Comparison of ENCODE assay signal across 12 mouse cellular contexts in the genomic region with DNA sequence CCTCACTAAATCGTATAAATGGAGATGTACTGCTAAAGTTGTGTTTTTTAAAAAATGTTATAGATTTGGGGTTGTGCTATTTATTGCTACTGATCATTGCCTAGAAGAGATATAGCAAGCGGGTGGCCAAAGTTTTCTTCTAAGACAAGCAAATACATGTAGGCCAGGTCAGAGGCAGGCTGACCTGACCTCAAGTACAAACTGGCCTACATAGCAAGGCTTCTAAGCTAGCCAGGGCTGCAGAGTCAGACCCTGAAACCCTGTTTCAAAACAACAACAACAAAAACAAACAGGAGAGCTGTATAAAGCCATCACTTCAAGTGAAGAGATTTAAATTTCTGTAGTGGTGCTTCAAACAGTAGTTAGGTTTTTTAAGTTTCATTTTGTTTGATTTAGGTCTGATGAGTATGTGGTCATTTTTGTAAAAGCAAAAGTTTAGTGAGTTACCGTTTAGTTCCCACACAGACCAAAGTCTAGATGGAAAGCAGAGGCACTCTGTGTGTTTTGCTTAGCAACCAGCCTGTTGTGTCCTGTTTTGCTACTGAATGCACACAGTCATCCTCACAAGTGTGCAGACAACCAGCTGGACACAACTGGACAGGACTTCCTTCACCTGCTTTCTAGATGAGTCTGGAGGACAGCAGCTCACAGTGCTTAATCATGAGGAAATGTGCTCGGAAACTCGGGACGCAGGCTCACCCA.
"Had no signal": no experiment of that assay in that cellular context is flagged by ENCODE, and none has a peak within 500 bp of the region (broad histone marks: within the 10 kb centered on the region; RNA-seq: fewer than 3 reads in every experiment).

No protein-coding gene starts in this region.

- H3K9me3 ChIP-seq: hindbrain, embryonic 15.5 days; limb, embryonic 12.5 days; midbrain, embryonic 12.5 days; neural tube, embryonic 13.5 days; stomach, embryonic 15.5 days had no signal

- H3K4me1 ChIP-seq: hindbrain, embryonic 15.5 days; limb, embryonic 12.5 days; midbrain, embryonic 12.5 days; neural tube, embryonic 13.5 days; stomach, embryonic 15.5 days had no signal

- ATAC-seq: intestine, embryonic 16.5 days; midbrain, embryonic 16.5 days had no signal

- H3K4me3 ChIP-seq: hindbrain, embryonic 15.5 days; limb, embryonic 12.5 days; midbrain, embryonic 12.5 days; neural tube, embryonic 13.5 days; stomach, embryonic 15.5 days had no signal

- H3K27me3 ChIP-seq: hindbrain, embryonic 15.5 days; limb, embryonic 12.5 days; midbrain, embryonic 12.5 days; neural tube, embryonic 13.5 days; stomach, embryonic 15.5 days had no signal

- H3K27ac ChIP-seq: hindbrain, embryonic 15.5 days; limb, embryonic 12.5 days; midbrain, embryonic 12.5 days; neural tube, embryonic 13.5 days; stomach, embryonic 15.5 days had no signal

- H3K9ac ChIP-seq: hindbrain, embryonic 15.5 days; limb, embryonic 12.5 days; midbrain, embryonic 12.5 days; neural tube, embryonic 13.5 days; stomach, embryonic 15.5 days had no signal

- H3K4me2 ChIP-seq: hindbrain, embryonic 15.5 days; limb, embryonic 12.5 days; midbrain, embryonic 12.5 days; neural tube, embryonic 13.5 days; stomach, embryonic 15.5 days had no signal

- DNase-seq: kidney, adult 9 months; lung, adult 18-20 months; retina, postnatal 1 day; right cerebral cortex, postnatal 4 days; thymus, postnatal 36 days had no signal
